Mouse (Mus musculus) thymus, postnatal 25 days (tissue): ENCODE data around the gene Vmn1r114.
"Not testable (repeated sequence)": the region's sequence is repeated elsewhere in the genome, so short reads cannot be mapped to it uniquely, and the experiment has no call there.

Source experiments
- DNase-seq: peaks from one replicate; pipeline ENCODE4 v3.0.0; 2022

The Vmn1r114 gene

GRCm38 (mm10) chr7:20812086-20812485, at the start of gene Vmn1r114:
TSS of gene Vmn1r114 (minus strand) at chr7:20812186.
- DNase-seq: not testable (repeated sequence)

- DNase-seq: not testable (repeated sequence)
Measured at GRCm38 (mm10) chr7:20844885-20845284, 32.9 kb upstream of the Vmn1r114 start, which contains the start of gene Vmn1r115. TSS of gene Vmn1r115 (minus strand) at chr7:20844985.

GRCm38 (mm10) chr7:20786985-20787384, 25.0 kb downstream of the Vmn1r114 start, which contains the start of gene Vmn1r113:
TSS of gene Vmn1r113 (plus strand) at chr7:20787285.
- DNase-seq: not testable (repeated sequence)

GRCm38 (mm10) chr7:20770885-20771284, 41.1 kb downstream of the Vmn1r114 start, which contains the start of gene Vmn1r112:
TSS of gene Vmn1r112 (plus strand) at chr7:20771185.
- not testable (repeated sequence) for DNase-seq
